Mouse (Mus musculus) B cell, adult (primary cell): ENCODE measurements around the gene Acer1. TPM values are rescaled to one million over a fixed set of nuclear protein-coding genes. Genes with fewer than 3 reads are reported as not detected.

Experiments
- total RNA-seq: library from RNA; stranded (reverse); gene quantifications from 4 replicates; pipeline ENCODE4 v1.2.4, GENCODE M21; 2023; ENCODE audit not compliant: inconsistent age

The Acer1 gene
- not detected in 4 replicates for total RNA-seq

GRCm38 (mm10) chr17:56982013-56982412, at the start of gene Acer1:
Gene Acer1, minus strand, starts transcription at chr17:56982126.

GRCm38 (mm10) chr17:57030931-57031660, 49.2 kb upstream of the Acer1 start, which contains the start of gene Khsrp:
Gene Khsrp, minus strand, starts transcription at chr17:57031522.

DNA sequence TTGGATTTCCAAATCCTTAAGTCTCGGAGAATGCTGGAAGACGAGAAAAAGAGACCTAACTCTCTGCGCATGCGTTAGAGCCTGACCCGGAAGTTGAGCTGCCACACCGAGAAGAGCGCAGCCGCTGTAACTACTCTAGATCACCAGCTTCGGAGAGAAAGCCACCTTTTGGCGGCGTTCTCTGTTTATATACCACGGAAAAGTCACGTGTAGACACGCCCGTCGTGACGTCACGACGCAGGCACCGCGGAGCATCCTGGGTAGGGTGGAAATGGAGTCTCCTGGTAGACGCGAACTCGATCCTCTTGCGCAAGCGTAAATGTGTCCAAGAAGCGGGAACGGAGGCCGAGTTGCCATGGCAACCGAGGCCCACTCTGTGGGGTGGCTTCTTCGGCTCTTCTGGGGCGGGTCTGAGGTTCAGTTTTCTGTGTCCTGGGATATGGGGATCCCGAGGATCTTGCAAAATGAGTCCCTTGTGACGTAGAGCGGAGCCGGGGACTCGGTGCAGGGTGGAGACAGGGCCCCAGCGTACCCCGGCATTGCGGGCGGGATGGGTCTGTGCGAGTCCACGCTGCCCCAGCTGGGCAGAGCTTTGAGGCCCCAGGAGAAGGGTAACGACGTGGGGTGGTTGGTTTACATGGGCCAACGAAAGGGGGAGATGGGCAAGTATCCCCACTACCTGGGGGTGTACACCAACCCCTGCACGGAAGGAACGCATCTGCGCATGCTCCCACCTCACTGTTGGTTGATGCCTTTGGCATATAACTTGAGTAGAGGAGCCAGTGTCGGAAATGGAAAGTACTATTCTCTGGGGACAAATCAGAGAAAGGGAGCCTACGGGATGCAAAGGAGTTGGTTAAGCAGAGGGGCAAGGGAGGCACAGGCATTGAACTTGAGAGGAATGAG, 29.6 kb upstream of the Acer1 start, which contains the start of the genes Gtf2f1 and Gm17949:
Gene Gtf2f1, minus strand, starts transcription at position 53 of the 906 bp plus-strand sequence.
Gene Gm17949, plus strand, starts transcription at position 234 of the 906 bp plus-strand sequence.

GRCm38 (mm10) chr17:56999968-57000609, 18.2 kb upstream of the Acer1 start, which contains the start of gene Pspn:
Gene Pspn, minus strand, starts transcription at chr17:57000018.

DNA sequence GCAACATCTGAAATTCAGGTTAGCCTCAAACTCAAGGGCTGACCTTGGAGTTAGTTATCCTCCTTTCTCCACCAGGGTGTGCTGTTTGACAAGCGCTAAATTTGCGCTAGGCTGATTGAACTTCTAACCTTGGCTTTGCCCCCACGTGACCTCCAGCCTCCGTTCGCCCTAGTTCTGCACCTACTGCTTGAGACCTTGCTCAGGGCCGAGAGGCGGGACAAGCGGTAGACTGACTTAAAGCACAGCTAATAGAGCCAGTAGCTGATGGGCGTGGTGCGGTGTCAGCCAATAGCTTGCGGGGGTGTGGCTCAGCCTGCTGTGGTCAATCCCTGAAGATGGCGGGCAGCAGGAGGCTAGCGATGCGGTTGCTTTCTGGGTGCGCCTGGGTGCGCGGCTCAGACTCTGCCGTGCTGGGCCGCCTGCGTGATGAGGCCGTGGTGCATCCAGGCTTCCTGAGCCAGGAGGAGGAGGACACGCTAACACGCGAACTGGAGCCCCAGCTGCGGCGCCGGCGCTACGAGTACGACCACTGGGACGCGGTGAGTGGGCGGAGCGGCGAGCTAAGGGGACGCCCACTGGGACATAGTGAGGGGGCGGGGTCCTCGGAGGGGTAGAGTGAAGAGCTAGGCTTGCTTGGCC, 15.2 kb upstream of the Acer1 start, which contains the start of gene Alkbh7:
Gene Alkbh7, plus strand, starts transcription at position 311 of the 639 bp plus-strand sequence.

GRCm38 (mm10) chr17:56990115-56990746, 8.3 kb upstream of the Acer1 start, which contains the start of gene Clpp:
Gene Clpp, plus strand, starts transcription at chr17:56990305.

DNA sequence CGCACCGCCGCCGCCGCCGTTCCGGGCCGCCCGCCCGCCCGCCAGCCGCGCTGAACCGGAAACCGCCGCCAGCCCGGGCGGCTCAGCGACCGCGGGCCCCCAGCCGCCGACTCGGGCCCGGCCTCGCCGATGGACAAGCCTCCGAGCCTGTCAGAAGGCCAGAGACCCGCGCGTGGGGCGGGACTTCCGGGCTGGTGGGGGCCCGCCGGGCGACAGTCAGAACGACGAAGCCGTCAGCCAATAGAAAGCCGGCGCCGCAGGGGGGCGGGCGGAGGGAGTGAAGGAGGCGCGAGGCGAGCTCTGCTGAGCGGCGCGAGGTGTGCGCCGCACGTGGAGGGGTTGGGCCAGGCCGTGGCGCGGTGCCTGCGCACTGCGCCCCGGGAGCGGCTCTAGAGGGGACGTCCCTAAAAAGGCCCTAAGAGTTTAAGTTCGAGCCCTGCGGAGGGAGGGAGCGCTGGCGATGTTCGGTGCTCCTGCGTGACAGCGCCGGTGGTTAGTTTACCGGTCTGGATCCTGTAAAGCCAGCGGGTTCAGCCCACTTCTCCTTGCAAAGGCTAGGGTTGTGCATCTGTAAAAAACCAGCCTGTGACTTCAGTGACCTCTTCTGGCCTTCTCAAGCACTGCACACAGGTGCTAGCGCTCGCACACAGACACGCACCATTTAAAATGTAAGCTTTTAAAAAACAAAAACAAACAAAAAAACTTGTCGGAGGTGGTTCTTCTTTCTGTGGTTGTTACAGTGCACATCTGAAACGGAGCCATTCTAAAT, 46.4 kb downstream of the Acer1 start, which contains the start of gene Mllt1:
Gene Mllt1, minus strand, starts transcription at position 53 of the 769 bp plus-strand sequence.

Other genes starting within 250 kb of the Acer1 start
- gene Nrtn, start 224.6 kb downstream of the Acer1 start, total RNA-seq = not detected in 4 replicates
- gene Dus3l, start 217.4 kb downstream of the Acer1 start, total RNA-seq = 76.9 to 84.0 TPM (median 81.5 TPM) in 4 replicates
- 0.35 to 1.5 TPM (median 1.3 TPM) in 4 replicates for gene Prr22, start 211.9 kb downstream of the Acer1 start, total RNA-seq
- gene Rfx2, start 151.1 kb downstream of the Acer1 start, total RNA-seq = 11.4 to 13.3 TPM (median 11.9 TPM) in 4 replicates
- gene Acsbg2, start 107.7 kb downstream of the Acer1 start, total RNA-seq = not detected in 4 replicates
- gene 1700061G19Rik, start 106.6 kb downstream of the Acer1 start, total RNA-seq = not detected in 4 replicates
- gene Mllt1, start 46.7 kb downstream of the Acer1 start, total RNA-seq = 35.8 to 37.4 TPM (median 36.8 TPM) in 4 replicates
- gene Clpp, start 8.2 kb upstream of the Acer1 start, total RNA-seq = 28.2 to 36.9 TPM (median 32.1 TPM) in 4 replicates
- 11.9 to 19.9 TPM (median 17.6 TPM) in 4 replicates for gene Alkbh7, start 15.2 kb upstream of the Acer1 start, total RNA-seq
- 1.7 to 2.1 TPM in 2 of 4 replicates, not detected in the others for gene Pspn, start 17.9 kb upstream of the Acer1 start, total RNA-seq
- 62.0 to 67.8 TPM (median 67.0 TPM) in 4 replicates for gene Gtf2f1, start 29.2 kb upstream of the Acer1 start, total RNA-seq
- gene Gm17949, start 29.3 kb upstream of the Acer1 start, total RNA-seq = 0.48 TPM in 1 of 4 replicates, not detected in the others
- 135 to 137 TPM (median 137 TPM) in 4 replicates for gene Khsrp, start 49.4 kb upstream of the Acer1 start, total RNA-seq
- gene Slc25a41, start 59.5 kb upstream of the Acer1 start, total RNA-seq = not detected in 4 replicates
- gene Crb3, start 77.0 kb upstream of the Acer1 start, total RNA-seq = 12.1 to 17.9 TPM (median 15.4 TPM) in 4 replicates
- gene Slc25a23, start 77.7 kb upstream of the Acer1 start, total RNA-seq = 15.2 to 25.1 TPM (median 18.8 TPM) in 4 replicates
- 148 to 162 TPM (median 151 TPM) in 4 replicates for gene Dennd1c, start 96.4 kb upstream of the Acer1 start, total RNA-seq
- gene Tubb4a, start 105.7 kb upstream of the Acer1 start, total RNA-seq = 0.22 to 0.36 TPM (median 0.24 TPM) in 3 of 4 replicates, not detected in the other
- 0.93 to 1.2 TPM in 2 of 4 replicates, not detected in the others for gene Tnfsf9, start 123.2 kb upstream of the Acer1 start, total RNA-seq
- gene Cd70, start 167.7 kb upstream of the Acer1 start, total RNA-seq = not detected in 4 replicates
- 0.36 TPM in 1 of 4 replicates, not detected in the others for gene Tnfsf14, start 212.1 kb upstream of the Acer1 start, total RNA-seq
- gene C3, start 246.0 kb upstream of the Acer1 start, total RNA-seq = 1.1 to 5.8 TPM (median 4.2 TPM) in 4 replicates